Mouse (Mus musculus): Measurements from ENCODE around the gene Daam2.

Gene Daam2

GRCm38 (mm10) chr17:49531661-49532060 lies 32.5 kb downstream of the Daam2 start:
- no peak for DNase-seq (ENCODE audit: low spot score)

DNA sequence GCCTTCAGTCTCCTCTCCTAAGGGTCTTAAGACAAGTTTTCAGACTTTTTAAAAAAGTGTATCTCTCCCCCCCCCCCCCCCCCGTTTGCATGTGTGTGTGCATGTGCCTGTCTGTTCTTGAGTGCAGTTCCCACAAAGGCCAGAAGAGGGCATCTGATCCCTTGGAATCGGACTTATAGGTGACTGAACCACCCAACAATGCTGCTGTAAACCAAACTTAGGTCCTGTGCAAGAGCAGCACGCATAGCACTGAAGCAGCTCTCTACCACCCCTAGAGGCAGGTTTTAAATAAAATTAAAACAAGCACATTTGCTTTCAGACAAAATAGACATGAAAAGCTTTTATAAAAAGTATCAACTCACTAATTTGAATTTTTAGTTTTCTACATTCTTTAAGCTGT lies 33.9 kb downstream of the Daam2 start:
- no peak for DNase-seq (ENCODE audit: low spot score)

- no peak for DNase-seq (ENCODE audit: low spot score)
Measured at GRCm38 (mm10) chr17:49528503-49529205, 35.5 kb downstream of the Daam2 start.

DNA sequence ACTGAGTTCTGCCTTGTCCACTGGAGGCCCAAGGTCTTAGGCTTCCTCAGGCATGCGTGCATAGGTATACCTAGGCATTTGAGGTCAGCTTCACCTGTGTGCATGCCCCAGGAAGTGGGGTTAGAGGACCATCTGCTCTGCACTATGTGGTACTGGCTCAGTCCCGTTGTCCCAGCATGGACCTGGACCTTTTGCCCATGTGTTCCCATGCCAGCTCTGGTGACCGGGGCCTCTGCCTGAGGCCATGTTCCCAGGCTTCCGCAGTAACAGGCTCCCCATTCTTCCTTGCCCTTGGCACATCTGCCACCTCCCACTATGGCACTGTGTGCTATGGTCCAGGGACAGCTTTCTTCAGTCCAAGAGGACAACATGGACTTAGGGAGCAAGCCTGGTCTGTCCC lies 36.1 kb downstream of the Daam2 start:
- no peak for DNase-seq (ENCODE audit: low spot score)

DNA sequence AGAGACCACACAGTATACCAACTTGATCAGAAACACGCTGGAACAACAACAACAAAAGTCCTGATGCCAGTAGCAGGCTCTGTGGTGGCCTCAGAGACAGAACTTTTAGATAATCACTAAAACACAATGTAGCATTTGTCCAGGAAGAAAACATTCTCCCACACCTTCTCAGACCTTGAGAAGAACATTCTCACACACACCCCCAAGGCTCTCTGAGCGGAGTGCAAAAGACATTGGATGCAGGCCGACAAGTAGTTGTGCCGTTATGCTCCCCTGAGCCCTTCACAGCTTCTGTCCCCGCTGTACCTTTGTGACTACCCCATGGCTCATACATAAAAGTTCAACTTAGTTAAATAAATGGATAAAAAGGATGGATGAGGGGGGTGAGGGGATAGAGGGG lies 37.6 kb downstream of the Daam2 start:
- no peak for DNase-seq (ENCODE audit: low spot score)

DNA sequence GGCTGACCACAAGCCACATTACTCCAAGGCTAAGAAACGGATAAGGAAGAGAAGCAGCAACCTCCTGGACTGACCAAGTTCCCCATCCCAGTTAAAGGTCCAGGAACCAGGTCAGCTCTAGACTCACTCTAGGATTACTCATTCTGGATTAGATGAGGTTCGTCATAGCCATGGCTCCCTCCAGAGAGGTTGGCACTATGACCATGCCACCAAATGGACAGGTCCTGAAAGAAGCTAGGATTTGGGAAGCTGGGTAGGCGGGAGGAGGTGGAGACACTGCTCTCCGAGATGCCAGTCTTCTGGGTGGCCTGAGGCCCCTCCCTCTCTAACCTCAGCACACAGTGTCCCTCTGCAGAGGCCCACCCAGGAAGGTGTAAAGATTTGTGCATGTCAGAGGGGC lies 38.2 kb downstream of the Daam2 start:
- DNase-seq (ENCODE audit: low spot score): no peak

- DNase-seq (ENCODE audit: low spot score): no peak
Measured at GRCm38 (mm10) chr17:49524584-49524983, 39.6 kb downstream of the Daam2 start.

- DNase-seq (ENCODE audit: low spot score): no peak
Measured at GRCm38 (mm10) chr17:49522435-49522834, 41.7 kb downstream of the Daam2 start.

GRCm38 (mm10) chr17:49522002-49522401 lies 42.1 kb downstream of the Daam2 start:
- no peak for DNase-seq (ENCODE audit: low spot score)

GRCm38 (mm10) chr17:49520674-49521073 lies 43.5 kb downstream of the Daam2 start:
- DNase-seq (ENCODE audit: low spot score): no peak

DNA sequence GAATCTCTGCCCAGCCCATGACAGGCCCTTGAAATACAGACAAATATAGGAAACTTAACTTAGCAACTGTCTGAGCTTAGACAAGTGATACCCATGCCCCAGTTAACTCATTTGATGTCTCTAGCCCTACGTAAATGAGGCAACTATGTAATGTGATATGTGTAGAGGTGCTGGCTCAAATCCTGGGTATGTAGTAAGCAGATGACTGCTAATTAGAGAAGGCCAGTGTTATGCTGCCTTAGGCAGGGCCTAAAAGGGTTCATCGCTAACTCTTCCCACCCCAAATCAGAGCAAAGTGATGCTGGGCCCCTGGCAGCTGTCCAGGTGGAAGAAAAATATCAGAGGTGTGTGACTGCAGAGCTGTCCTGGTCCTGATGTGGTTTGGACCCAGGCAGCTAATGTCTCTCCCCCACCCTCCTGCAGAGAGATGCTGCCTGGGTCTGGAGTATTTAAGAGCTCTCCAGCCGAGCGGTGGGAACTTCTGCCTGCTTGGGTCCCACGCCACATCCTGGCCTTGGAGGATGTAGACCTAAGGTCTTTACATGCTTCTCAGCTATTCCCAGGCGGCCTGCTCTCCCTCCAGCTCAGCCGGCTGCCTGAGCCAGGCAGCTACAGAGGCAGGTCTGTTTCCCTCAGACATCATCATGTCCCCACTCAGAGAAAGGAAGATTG lies 44.4 kb downstream of the Daam2 start:
- DNase-seq (ENCODE audit: low spot score): no peak

- DNase-seq (ENCODE audit: low spot score): no peak
Measured at GRCm38 (mm10) chr17:49517091-49517490, 47.1 kb downstream of the Daam2 start.

GRCm38 (mm10) chr17:49515678-49516077 lies 48.5 kb downstream of the Daam2 start:
- DNase-seq (ENCODE audit: low spot score): no peak

GRCm38 (mm10) chr17:49515141-49515540 lies 49.0 kb downstream of the Daam2 start:
- no peak for DNase-seq (ENCODE audit: low spot score)

DNA sequence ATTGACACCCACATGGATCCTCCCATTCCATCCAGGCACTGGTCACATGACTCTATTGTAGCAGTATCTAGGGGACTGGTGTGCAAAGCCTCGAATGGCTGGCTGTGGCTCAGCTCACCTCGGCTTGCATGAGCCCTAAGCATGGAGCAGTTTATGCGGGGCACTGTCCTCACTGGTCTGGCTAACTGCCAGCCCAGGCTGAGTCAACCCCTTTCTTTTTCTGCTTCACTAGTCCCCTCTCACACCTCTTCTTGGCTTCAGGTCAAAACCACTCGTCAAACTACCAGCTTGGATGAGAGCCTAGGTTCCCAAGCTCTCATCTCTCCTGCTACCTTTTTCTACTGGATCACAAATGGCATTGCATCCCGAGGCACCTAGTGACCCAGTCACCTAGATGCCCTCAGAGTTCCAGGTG lies 51.5 kb downstream of the Daam2 start:
- no peak for DNase-seq (ENCODE audit: low spot score)

- DNase-seq (ENCODE audit: low spot score): no peak
Measured at GRCm38 (mm10) chr17:49509431-49509830, 54.7 kb downstream of the Daam2 start.

DNA sequence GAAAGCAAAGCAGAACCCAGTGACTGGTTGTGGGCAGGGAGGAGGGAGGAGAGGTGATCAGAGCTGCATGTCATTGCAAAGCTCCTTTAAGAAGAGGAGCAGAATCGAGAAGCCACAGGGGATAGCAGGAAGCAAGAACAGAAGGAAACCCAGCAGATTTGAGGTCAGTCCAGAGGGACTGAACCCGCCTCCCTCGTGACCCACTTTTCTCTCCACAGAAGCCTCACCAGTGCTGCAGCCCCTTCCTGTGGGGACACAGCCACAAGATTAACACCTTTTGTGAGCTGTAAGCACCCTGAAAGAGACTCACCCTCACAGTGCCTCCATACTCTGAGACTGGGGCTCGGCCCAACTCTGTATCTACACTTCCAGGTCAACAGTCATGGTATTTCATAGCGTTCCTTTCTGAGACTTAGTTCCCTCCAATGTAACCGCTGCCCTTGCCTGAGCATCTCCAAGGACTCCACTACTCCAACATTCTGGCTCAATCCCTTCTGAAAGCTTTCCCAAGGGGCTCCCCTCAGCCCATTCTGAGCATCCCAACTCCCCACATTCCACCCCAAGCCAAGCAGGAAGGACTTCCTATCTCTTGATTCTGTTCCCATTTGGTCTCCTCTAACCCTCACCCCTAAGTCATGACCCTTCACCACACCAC lies 60.8 kb downstream of the Daam2 start:
- no peak for DNase-seq (ENCODE audit: low spot score)

- DNase-seq (ENCODE audit: low spot score): no peak
Measured at GRCm38 (mm10) chr17:49500234-49500633, 63.9 kb downstream of the Daam2 start.

DNA sequence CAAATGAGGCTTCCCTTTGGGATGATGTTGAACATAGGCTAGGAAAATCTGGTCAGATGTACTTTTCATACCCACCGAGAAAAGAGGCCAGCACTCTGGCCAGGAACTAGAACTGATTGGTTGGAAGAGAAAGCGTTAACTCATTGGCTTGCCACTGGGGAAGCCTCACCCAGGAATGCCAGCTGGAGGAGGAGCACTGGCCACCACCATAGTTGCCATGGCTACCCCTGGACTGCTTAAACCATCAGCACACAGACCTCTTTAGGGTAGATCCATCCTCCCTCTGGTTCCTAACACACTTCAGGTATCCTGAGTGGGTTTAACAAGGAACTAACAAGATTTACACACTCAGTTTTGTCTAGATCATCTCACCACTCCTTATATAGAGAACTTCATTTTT lies 64.5 kb downstream of the Daam2 start:
- DNase-seq (ENCODE audit: low spot score): no peak

DNA sequence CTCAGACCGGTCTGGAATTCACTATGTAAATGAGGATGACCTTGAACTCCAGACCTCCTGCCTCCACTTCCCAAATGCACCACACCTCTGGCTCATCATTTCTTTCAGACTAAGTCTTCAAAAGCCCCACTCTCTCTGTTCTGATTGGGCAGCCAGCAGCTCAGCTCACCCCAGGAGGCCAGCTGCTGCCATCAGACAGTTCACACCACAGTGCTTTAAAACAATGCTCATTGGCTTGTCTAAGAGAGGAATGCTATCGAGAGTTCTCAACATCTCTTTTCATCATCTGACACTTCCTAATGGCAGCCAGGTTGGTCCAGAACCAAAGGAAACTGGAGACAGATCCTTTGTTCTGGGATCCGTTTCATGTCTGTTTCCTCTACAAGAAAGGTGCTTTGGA lies 66.0 kb downstream of the Daam2 start:
- DNase-seq (ENCODE audit: low spot score): no peak

DNA sequence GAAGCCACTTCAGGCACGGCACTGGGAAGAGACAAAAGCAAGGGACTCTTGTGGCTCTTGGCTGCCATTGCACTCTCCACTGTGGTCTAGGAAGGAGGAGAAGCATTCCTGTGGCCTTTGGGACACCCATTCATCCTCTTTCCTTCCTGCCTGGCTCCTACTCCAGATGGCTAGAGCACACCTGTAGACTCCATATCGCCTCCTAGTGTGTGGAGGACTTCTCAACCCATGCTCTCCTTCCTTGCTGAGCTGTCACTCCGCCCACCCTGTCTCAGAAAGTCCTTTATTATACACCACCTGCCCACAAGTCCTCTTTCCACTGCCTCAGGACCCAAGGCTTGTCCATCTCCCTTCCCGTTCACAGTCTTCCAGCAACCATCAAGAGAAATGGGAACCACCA lies 70.9 kb downstream of the Daam2 start:
- no peak for DNase-seq (ENCODE audit: low spot score)

- no peak for DNase-seq (ENCODE audit: low spot score)
Measured at GRCm38 (mm10) chr17:49489098-49489497, 75.0 kb downstream of the Daam2 start.

GRCm38 (mm10) chr17:49484435-49484834 lies 79.7 kb downstream of the Daam2 start:
- no peak for DNase-seq (ENCODE audit: low spot score)
